Mouse (Mus musculus): ENCODE measurements around the gene Upp2. TPM values are rescaled to one million over a fixed set of nuclear protein-coding genes. Genes with fewer than 3 reads are reported as not detected.
A peak's percentile ranks its signal among the peaks of the same experiment; 100 is the strongest.

Gene Upp2
- polyA plus RNA-seq, 1 experiment = 7.6 TPM

DNA sequence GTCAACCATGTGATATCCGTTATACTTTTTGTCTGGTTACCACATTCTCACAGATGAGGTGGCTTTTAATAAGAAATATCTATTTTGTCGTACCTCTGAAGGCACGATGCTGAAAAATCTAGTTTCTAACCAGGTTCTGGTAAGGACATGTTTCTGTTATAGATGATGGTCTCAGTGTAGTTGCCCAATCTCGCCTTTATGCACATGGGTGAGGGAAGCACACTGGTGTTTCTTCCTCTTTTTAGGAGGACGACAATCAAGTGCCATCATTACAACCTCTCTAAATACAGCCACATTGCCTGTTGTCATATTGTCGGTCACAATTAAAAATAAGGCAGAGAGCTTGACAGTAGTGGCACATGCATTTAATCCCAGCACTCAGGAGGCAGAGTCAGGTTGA lies 32.5 kb downstream of the Upp2 start:
- WGBS = 87% methylated on average over 6 of the region's 6 CpGs

DNA sequence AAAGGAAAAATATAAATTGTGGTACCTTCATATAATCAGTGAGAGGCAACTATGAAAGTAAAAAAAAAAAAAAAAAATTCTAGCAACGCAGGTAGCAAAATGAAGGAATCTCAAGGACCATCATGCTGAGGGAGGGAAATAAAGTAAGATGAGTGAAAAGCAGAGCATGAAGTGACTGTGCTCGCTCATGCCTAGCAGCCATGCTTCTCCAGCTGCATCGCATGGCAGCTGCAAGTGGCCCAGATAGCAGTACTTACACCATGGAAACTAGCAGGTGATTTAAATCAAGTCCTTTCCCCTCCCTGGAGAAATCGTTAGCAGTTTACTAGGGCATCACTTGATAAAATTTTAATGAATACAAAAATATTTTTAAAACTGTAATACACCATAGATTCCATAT lies 34.3 kb downstream of the Upp2 start:
- no peak overlapping the region for H3K4me3 ChIP-seq (replicated peaks; ENCODE audit: extremely low read depth, low read depth, low read length)
- DNase-seq = no peak
- 77% methylated on average over 4 of the region's 4 CpGs for WGBS
- no peak for TF ChIP-seq CTCF (IDR thresholded peaks at IDR 0.05; ENCODE audit: insufficient read depth, low read length)
- no peak for TF ChIP-seq POLR2A (IDR thresholded peaks at IDR 0.05; ENCODE audit: borderline replicate concordance, extremely low read depth, low read depth, low read length)
- no peaks in the 10 kb centered on the region for H3K4me1 ChIP-seq (ENCODE audit: control insufficient read depth, insufficient read depth, low read length)

More for the DNA sequence above, 32.5 kb downstream of the Upp2 start:
- H3K4me1 ChIP-seq (ENCODE audit: control insufficient read depth, insufficient read depth, low read length) = peaks cover 3% of the 10 kb centered on the region; the same call in 1 of the 2 replicates
- no peak overlapping the region for H3K4me3 ChIP-seq (replicated peaks; ENCODE audit: extremely low read depth, low read depth, low read length)
- TF ChIP-seq POLR2A (IDR thresholded peaks at IDR 0.05; ENCODE audit: borderline replicate concordance, extremely low read depth, low read depth, low read length) (no peak), CTCF (IDR thresholded peaks at IDR 0.05; ENCODE audit: insufficient read depth, low read length) (no peak)
- DNase-seq = no peak

GRCm38 (mm10) chr2:58603379-58603778 lies 36.3 kb downstream of the Upp2 start:
- Histone ChIP-seq H3K4me1 (ENCODE audit: control insufficient read depth, insufficient read depth, low read length) (no peaks in the 10 kb centered on the region), H3K4me3 (replicated peaks; ENCODE audit: extremely low read depth, low read depth, low read length) (no peak overlapping the region)
- 57% methylated on average over 3 of the region's 3 CpGs for WGBS
- DNase-seq = no peak
- TF ChIP-seq POLR2A (IDR thresholded peaks at IDR 0.05; ENCODE audit: borderline replicate concordance, extremely low read depth, low read depth, low read length) (no peak), CTCF (IDR thresholded peaks at IDR 0.05; ENCODE audit: insufficient read depth, low read length) (no peak)

- H3K4me3 ChIP-seq (replicated peaks; ENCODE audit: extremely low read depth, low read depth, low read length) = no peak overlapping the region
- TF ChIP-seq CTCF (IDR thresholded peaks at IDR 0.05; ENCODE audit: insufficient read depth, low read length) (no peak), POLR2A (IDR thresholded peaks at IDR 0.05; ENCODE audit: borderline replicate concordance, extremely low read depth, low read depth, low read length) (no peak)
- WGBS = 97% methylated on average over 3 of the region's 3 CpGs
- H3K4me1 ChIP-seq (ENCODE audit: control insufficient read depth, insufficient read depth, low read length) = no peaks in the 10 kb centered on the region
- no peak for DNase-seq
Observed at GRCm38 (mm10) chr2:58604791-58605190, 37.7 kb downstream of the Upp2 start.

DNA sequence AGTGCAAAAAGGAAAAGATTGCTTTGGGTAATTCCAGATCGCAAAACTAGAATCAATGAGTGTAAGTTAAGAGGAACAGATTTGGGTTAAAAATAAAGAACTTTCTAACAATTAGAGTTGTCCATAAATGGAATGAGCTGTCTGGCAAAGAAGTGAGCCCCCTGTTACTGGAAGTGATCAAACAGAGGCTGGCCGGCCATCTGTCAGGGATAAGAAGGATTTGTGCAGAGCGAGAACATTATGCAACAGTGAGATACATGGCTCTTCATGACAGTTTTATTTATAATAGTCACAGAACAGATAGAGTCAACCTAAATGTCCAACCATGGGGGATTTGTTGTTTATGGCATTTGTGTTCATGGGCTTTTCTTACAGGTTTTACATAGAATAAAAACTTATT lies 46.6 kb downstream of the Upp2 start:
- no peaks in the 10 kb centered on the region for H3K4me1 ChIP-seq (ENCODE audit: control insufficient read depth, insufficient read depth, low read length)
- WGBS = 77% methylated on average over 3 of the region's 3 CpGs
- DNase-seq = no peak
- TF ChIP-seq POLR2A (IDR thresholded peaks at IDR 0.05; ENCODE audit: borderline replicate concordance, extremely low read depth, low read depth, low read length) (no peak), CTCF (IDR thresholded peaks at IDR 0.05; ENCODE audit: insufficient read depth, low read length) (no peak)
- no peak overlapping the region for H3K4me3 ChIP-seq (replicated peaks; ENCODE audit: extremely low read depth, low read depth, low read length)

DNA sequence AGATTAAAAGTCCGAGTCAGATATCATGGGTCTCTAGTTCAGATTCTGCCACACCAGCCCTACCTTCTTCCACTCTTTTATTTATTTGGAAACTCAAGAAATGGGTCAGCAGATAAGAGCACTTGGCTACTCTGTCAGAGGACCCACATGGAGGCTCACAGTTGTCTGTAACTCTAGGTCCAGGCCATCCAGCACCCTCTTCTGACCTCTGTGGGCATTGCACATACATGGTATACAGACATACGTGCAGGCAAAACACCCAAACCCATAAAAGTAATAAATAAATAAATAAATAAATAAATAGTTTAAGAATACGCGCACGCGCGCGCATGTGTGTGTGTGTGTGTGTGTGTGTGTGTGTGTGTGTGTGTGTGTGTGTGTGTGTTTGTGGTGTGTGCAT lies 47.8 kb downstream of the Upp2 start:
- 92% methylated on average over 8 of the region's 8 CpGs for WGBS
- TF ChIP-seq POLR2A (IDR thresholded peaks at IDR 0.05; ENCODE audit: borderline replicate concordance, extremely low read depth, low read depth, low read length) (no peak), CTCF (IDR thresholded peaks at IDR 0.05; ENCODE audit: insufficient read depth, low read length) (peak; percentile 26; the same call in 1 of the 2 replicates)
- DNase-seq = no peak
- H3K4me1 ChIP-seq (ENCODE audit: control insufficient read depth, insufficient read depth, low read length) = no peaks in the 10 kb centered on the region
- H3K4me3 ChIP-seq (replicated peaks; ENCODE audit: extremely low read depth, low read depth, low read length) = no peak overlapping the region

DNA sequence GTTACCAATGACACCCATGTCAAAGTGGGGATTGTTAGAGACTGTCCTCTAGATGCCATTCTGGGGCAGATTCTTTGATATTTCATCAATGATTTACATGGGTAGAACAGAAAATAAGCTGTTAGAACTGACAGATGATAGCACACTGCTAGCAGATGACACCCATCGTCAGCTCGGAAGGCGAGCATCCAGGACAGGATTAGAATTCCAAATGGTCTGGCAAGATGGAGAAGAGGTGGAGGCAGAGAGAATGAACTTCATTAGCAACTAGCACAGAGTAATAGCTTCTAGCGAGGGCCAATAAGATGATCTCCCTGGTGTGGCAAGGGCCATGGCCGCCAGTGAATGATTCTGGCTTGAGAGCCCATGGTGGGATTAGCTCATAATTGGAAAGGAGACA lies 48.7 kb downstream of the Upp2 start:
- 87% methylated on average over 5 of the region's 5 CpGs for whole genome bisulfite sequencing
- TF ChIP-seq CTCF (IDR thresholded peaks at IDR 0.05; ENCODE audit: insufficient read depth, low read length) = no peak
- no peak for TF ChIP-seq POLR2A (IDR thresholded peaks at IDR 0.05; ENCODE audit: borderline replicate concordance, extremely low read depth, low read depth, low read length)
- Histone ChIP-seq H3K4me1 (ENCODE audit: control insufficient read depth, insufficient read depth, low read length) (no peaks in the 10 kb centered on the region), H3K4me3 (replicated peaks; ENCODE audit: extremely low read depth, low read depth, low read length) (no peak overlapping the region)
- DNase-seq = no peak

DNA sequence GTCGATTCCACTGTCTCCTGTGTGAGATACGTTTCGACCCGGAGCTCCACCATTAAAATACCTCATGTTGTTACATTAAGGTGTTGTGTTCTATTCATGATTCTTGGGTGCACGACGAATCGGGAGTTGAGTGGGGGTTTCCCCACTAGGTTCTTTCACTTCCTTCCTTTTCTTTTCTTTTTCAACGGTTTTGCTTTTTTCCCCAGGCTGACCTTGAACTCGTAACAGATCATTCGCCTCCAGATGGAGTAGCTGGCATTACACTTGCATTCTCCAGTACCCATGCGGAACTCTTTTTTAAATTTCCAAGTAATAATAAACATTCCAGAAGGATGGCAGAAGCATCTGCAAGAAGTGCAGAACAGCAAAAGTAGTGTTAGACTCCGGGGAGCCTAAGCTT lies 58.1 kb downstream of the Upp2 start:
- Histone ChIP-seq H3K4me3 (replicated peaks; ENCODE audit: extremely low read depth, low read depth, low read length) (no peak overlapping the region), H3K4me1 (ENCODE audit: control insufficient read depth, insufficient read depth, low read length) (no peaks in the 10 kb centered on the region)
- no peak for DNase-seq
- TF ChIP-seq CTCF (IDR thresholded peaks at IDR 0.05; ENCODE audit: insufficient read depth, low read length) = no peak
- TF ChIP-seq POLR2A (IDR thresholded peaks at IDR 0.05; ENCODE audit: borderline replicate concordance, extremely low read depth, low read depth, low read length) = no peak
- WGBS = 82% methylated on average over 12 of the region's 12 CpGs

GRCm38 (mm10) chr2:58625681-58626080 lies 58.6 kb downstream of the Upp2 start:
- 54% methylated on average over 2 of the region's 2 CpGs for WGBS
- no peak overlapping the region for H3K4me3 ChIP-seq (replicated peaks; ENCODE audit: extremely low read depth, low read depth, low read length)
- H3K4me1 ChIP-seq (ENCODE audit: control insufficient read depth, insufficient read depth, low read length) = no peaks in the 10 kb centered on the region
- TF ChIP-seq CTCF (IDR thresholded peaks at IDR 0.05; ENCODE audit: insufficient read depth, low read length) (no peak), POLR2A (IDR thresholded peaks at IDR 0.05; ENCODE audit: borderline replicate concordance, extremely low read depth, low read depth, low read length) (no peak)
- no peak for DNase-seq

- no peak for DNase-seq
- Histone ChIP-seq H3K4me3 (replicated peaks; ENCODE audit: extremely low read depth, low read depth, low read length) (no peak overlapping the region), H3K4me1 (ENCODE audit: control insufficient read depth, insufficient read depth, low read length) (no peaks in the 10 kb centered on the region)
- WGBS = 48% methylated on average over 8 of the region's 8 CpGs
- TF ChIP-seq CTCF (IDR thresholded peaks at IDR 0.05; ENCODE audit: insufficient read depth, low read length) = no peak
- TF ChIP-seq POLR2A (IDR thresholded peaks at IDR 0.05; ENCODE audit: borderline replicate concordance, extremely low read depth, low read depth, low read length) = no peak
Observed at GRCm38 (mm10) chr2:58626136-58626769, 59.2 kb downstream of the Upp2 start.
